Mouse (Mus musculus) embryonic fibroblast, embryonic 13.5 days (primary cell): ENCODE data around the gene Nrn1.

Experiments
- CTCF ChIP-seq: IDR thresholded peaks from 2 replicates; pipeline ENCODE4 v1.5.1; 2011; ENCODE audit warnings: mild to moderate bottlenecking, control low read depth, low read length, moderate library complexity, borderline replicate concordance; ENCODE audit not compliant: insufficient read depth
- POLR2A ChIP-seq: IDR thresholded peaks from 2 replicates; pipeline ENCODE4 v1.6.1; 2011; ENCODE audit warnings: low read depth, mild to moderate bottlenecking, control low read depth, low read length, moderate library complexity

DNA sequence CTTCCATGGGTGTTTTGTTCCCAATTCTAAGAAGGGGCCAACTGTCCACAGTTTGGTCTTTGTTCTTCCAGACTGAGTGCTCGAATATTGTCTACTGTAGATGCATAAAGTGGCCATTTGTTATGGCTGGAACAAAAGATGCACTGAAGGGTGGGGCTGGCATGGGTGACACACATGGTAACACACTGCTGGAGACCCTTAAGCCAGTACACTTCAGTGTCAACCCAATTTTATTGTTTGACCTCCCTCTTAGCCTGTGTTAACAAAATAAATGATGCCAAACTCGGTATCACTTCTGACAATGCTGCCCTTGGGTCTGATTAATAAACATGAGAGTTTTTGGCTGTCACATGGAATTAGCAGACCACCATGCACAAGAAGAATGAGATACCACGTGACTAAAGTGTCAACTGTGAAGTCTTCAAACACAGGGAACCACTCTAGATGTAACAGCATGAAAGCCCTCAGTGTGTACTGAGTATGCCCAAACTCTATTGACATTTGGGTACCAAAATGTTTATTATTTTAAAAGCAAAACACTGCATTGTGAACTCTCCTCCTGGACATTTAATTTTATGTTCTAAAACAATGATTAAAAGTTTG is 27.7 kb downstream of the Nrn1 start:
- TF ChIP-seq POLR2A (no peak), CTCF (no peak)
